Mouse (Mus musculus) CH12.LX (cell line): ENCODE measurements around the gene Smim15. TPM values are rescaled to one million over a fixed set of nuclear protein-coding genes. Genes with fewer than 3 reads are reported as not detected.

ENCODE experiments used
- DNase-seq: peaks from one replicate; pipeline ENCODE4 v3.0.0-alpha.2; 2013; ENCODE audit errors: extremely low read depth
- H3K27ac ChIP-seq: 2 replicates; pipeline ENCODE4 v1.5.1; 2012; ENCODE audit warnings: low read depth, mild to moderate bottlenecking, control low read depth, moderate library complexity; ENCODE audit not compliant: insufficient read depth
- H3K27me3 ChIP-seq: replicated peaks from 2 replicates; pipeline ENCODE3; 2012; ENCODE audit warnings: inconsistent platforms
- H3K36me3 ChIP-seq, 2 experiments: replicated peaks in 1 of 2; 2 replicates each; pipeline versions ENCODE3 to v1.6.1; 2012; ENCODE audit warnings: inconsistent platforms in 1 of 2, low read length in 1 of 2, mild to moderate bottlenecking in 1 of 2, mixed read lengths in 1 of 2, moderate library complexity in 1 of 2; ENCODE audit not compliant: control insufficient read depth in 1 of 2, insufficient read depth in 1 of 2
- H3K4me1 ChIP-seq, 2 experiments: 2 replicates each; pipeline ENCODE4 v1.6.1; 2012; ENCODE audit warnings: inconsistent platforms in 1 of 2, moderate library complexity in 1 of 2; ENCODE audit not compliant: insufficient read depth in 2 of 2, control insufficient read depth in 1 of 2
- H3K4me2 ChIP-seq: 2 replicates; pipeline ENCODE4 v1.6.1; 2012; ENCODE audit warnings: low read depth, mild to moderate bottlenecking, control low read depth; ENCODE audit not compliant: poor library complexity, insufficient read depth, severe bottlenecking
- H3K4me3 ChIP-seq, 3 experiments: fragments of 150-350 bp in 1 of 3; sonication (generic) in 1 of 3; replicated peaks in 1 of 3; 2 replicates each; pipeline versions ENCODE3 to v1.5.1; 2011 to 2012; ENCODE audit warnings: low read depth in 2 of 3, low read length in 2 of 3, mild to moderate bottlenecking in 2 of 3, moderate library complexity in 2 of 3, control low read depth in 1 of 3, improper control_type of control experiment in 1 of 3, inconsistent platforms in 1 of 3, mixed read lengths in 1 of 3; ENCODE audit not compliant: poor library complexity in 1 of 3
- H3K79me2 ChIP-seq: replicated peaks from 2 replicates; pipeline ENCODE4 v1.6.1; 2012; ENCODE audit warnings: mild to moderate bottlenecking, moderate library complexity; ENCODE audit not compliant: control insufficient read depth, poor library complexity, insufficient read depth, severe bottlenecking; ENCODE audit errors: extremely low read depth
- H3K9ac ChIP-seq: 2 replicates; pipeline ENCODE4 v1.6.1; 2012; ENCODE audit warnings: low read depth, mild to moderate bottlenecking, control low read depth, moderate library complexity; ENCODE audit not compliant: insufficient read depth
- H3K9me3 ChIP-seq: replicated peaks from 2 replicates; pipeline ENCODE3; 2012; ENCODE audit warnings: low read length, inconsistent platforms, mixed read lengths
- CHD1 ChIP-seq: IDR thresholded peaks from 2 replicates; pipeline ENCODE4 v1.6.1; 2012; ENCODE audit warnings: low read depth, low read length, improper control_type of control experiment, inconsistent platforms
- CHD2 ChIP-seq: IDR thresholded peaks from 2 replicates; pipeline ENCODE4 v1.6.1; 2011; ENCODE audit warnings: low read length, improper control_type of control experiment
- E2F4 ChIP-seq: IDR thresholded peaks from 2 replicates; pipeline ENCODE4 v1.6.1; 2011; ENCODE audit warnings: low read depth, low read length, improper control_type of control experiment; ENCODE audit not compliant: insufficient replicate concordance
- EP300 ChIP-seq: IDR thresholded peaks from 2 replicates; pipeline ENCODE4 v1.6.1; 2011; ENCODE audit warnings: low read length, improper control_type of control experiment
- ETS1 ChIP-seq: conservative IDR thresholded peaks from 2 replicates; pipeline ENCODE4 v1.6.1; 2012; ENCODE audit warnings: low read depth, mild to moderate bottlenecking, inconsistent platforms, low read length, improper control_type of control experiment, moderate library complexity
- HCFC1 ChIP-seq: IDR thresholded peaks from 2 replicates; pipeline ENCODE4 v1.6.1; 2012; ENCODE audit warnings: low read depth, mild to moderate bottlenecking, inconsistent platforms, low read length, improper control_type of control experiment
- IRF4 ChIP-seq: IDR thresholded peaks from 2 replicates; pipeline ENCODE4 v1.6.1; 2014; ENCODE audit warnings: low read depth, mild to moderate bottlenecking, inconsistent platforms, low read length, improper control_type of control experiment
- JUND ChIP-seq: conservative IDR thresholded peaks from 2 replicates; pipeline ENCODE4 v1.6.1; 2011; ENCODE audit warnings: low read depth, low read length, improper control_type of control experiment
- MAX ChIP-seq: IDR thresholded peaks from 2 replicates; pipeline ENCODE4 v1.6.1; 2011; ENCODE audit warnings: low read length, improper control_type of control experiment
- NRF1 ChIP-seq: IDR thresholded peaks from 2 replicates; pipeline ENCODE4 v1.6.1; 2014; ENCODE audit warnings: low read depth, mild to moderate bottlenecking, inconsistent platforms, low read length, improper control_type of control experiment, moderate library complexity
- POLR2A ChIP-seq: IDR thresholded peaks from 2 replicates; pipeline ENCODE4 v1.6.1; 2011; ENCODE audit warnings: low read depth, mild to moderate bottlenecking, improper control_type of control experiment, low read length
- RAD21 ChIP-seq: IDR thresholded peaks from 2 replicates; pipeline ENCODE4 v1.6.1; 2011; ENCODE audit warnings: low read depth, mild to moderate bottlenecking, low read length, improper control_type of control experiment, moderate library complexity
- RCOR1 ChIP-seq: conservative IDR thresholded peaks from 2 replicates; pipeline ENCODE4 v1.6.1; 2012; ENCODE audit warnings: low read depth, mild to moderate bottlenecking, inconsistent platforms, low read length, improper control_type of control experiment
- TCF12 ChIP-seq: IDR thresholded peaks from 2 replicates; pipeline ENCODE4 v1.6.1; 2014; ENCODE audit warnings: low read depth, mild to moderate bottlenecking, inconsistent platforms, low read length, improper control_type of control experiment
- UBTF ChIP-seq: IDR thresholded peaks from 2 replicates; pipeline ENCODE4 v1.6.1; 2012; ENCODE audit warnings: low read depth, mild to moderate bottlenecking, inconsistent platforms, low read length, improper control_type of control experiment, moderate library complexity
- USF1 ChIP-seq: IDR thresholded peaks from 2 replicates; pipeline ENCODE4 v1.6.1; 2014; ENCODE audit warnings: low read depth, mild to moderate bottlenecking, inconsistent platforms, low read length, improper control_type of control experiment
- USF2 ChIP-seq: conservative IDR thresholded peaks from 2 replicates; pipeline ENCODE4 v1.6.1; 2011; ENCODE audit warnings: low read depth, low read length, improper control_type of control experiment
- ZKSCAN1 ChIP-seq: IDR thresholded peaks from 2 replicates; pipeline ENCODE4 v1.6.1; 2012; ENCODE audit warnings: low read depth, inconsistent platforms, low read length, improper control_type of control experiment, borderline replicate concordance
- ZMIZ1 ChIP-seq: IDR thresholded peaks from 2 replicates; pipeline ENCODE4 v1.6.1; 2012; ENCODE audit warnings: low read depth, mild to moderate bottlenecking, inconsistent platforms, low read length, improper control_type of control experiment
- ZNF384 ChIP-seq: IDR thresholded peaks from 2 replicates; pipeline ENCODE4 v1.6.1; 2012; ENCODE audit warnings: low read depth, low read length, improper control_type of control experiment, inconsistent platforms
- dilution Hi-C: fragments of 300-500 bp; cut with MboI; formaldehyde crosslinking; loops from 2 replicates; pipeline ENCODE4 v1.14.3; 2020; ENCODE audit warnings: low sequenced_read_pairs; ENCODE audit not compliant: extremely low pct_unique_long_range_greater_than_20kb, extremely low pct_ligation_motif_present
- in situ Hi-C: fragments of 300-500 bp; cut with MboI; formaldehyde crosslinking; loops from 3 replicates; pipeline ENCODE4 v1.14.3; 2019; ENCODE audit warnings: low sequenced_read_pairs, low pct_ligation_motif_present, low pct_unique_long_range_greater_than_20kb, mixed read lengths
- polyA plus RNA-seq: library from polyadenylated mRNA; unstranded; fragments of >175 nt; gene quantifications from 2 replicates; pipeline ENCODE4 v1.2.1, GENCODE M21; 2012; ENCODE audit warnings: low read depth; ENCODE audit not compliant: insufficient read length
- total RNA-seq, 2 experiments: library from RNA; depleted of rRNA; stranded (reverse); fragments of 300-350 nt in 1 of 2; fragments of >200 nt in 1 of 2; gene quantifications; 2 replicates each; pipeline ENCODE4 v1.2.3; 2012 to 2014

Gene Smim15
- total and polyA plus RNA-seq, 3 experiments = 32.8 to 114 (median 62.8) TPM

DNA sequence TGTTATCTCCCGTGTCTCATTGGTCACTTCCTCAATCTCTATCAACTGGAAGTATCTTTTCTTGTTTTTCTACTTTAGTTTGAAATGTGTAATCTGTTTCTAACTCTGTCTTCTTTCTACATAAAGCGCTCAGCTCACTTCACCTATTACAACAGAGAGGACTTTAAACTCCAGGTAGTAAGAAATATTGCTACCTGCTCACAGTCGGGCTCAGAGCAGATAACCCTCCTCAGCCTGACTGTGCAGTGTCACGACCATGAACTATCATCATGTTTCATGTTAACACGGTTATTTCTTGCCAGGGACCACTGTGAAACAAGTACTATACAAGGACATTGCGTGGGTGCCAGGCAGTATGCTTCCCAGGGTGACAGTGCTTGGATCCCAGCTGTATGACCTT is 26.9 kb upstream of the Smim15 start:
- dilution Hi-C loops = no loop called here

DNA sequence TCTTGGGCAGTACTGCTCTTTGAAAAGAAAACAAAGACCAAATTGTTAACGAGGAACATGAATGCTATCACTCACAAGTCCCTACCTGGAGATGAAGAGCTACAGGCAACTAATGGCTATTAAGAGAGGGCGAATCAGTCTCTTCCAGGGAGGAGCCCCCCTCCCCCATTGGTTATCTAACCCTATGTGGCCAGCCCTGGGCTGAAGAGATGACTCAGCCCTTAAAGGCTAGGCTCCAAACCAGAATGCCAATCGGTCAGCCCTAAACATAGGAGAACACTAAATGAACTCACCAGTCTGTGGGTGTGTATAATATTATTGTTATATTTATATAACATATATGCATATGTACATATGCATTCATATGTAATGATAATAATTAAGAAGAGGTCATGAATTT is 18.4 kb upstream of the Smim15 start:
- H3K4me1 ChIP-seq = peaks cover 0 to 7% of the 10 kb centered on the region in 2 experiments; a peak in 1 of 4 replicates
- dilution Hi-C loops = no loop called here
- DNase-seq = no peak
- no peaks in the 10 kb centered on the region for H3K36me3 ChIP-seq
- H3K4me3 ChIP-seq = no peak overlapping the region
- no peaks in the 10 kb centered on the region for H3K9me3 ChIP-seq
- H3K27me3 ChIP-seq = no peaks in the 10 kb centered on the region
- H3K9ac ChIP-seq = no peak overlapping the region
- no peak overlapping the region for H3K27ac ChIP-seq
- H3K4me2 ChIP-seq = no peak overlapping the region
- no peaks in the 10 kb centered on the region for H3K79me2 ChIP-seq
- TF ChIP-seq JUND (no peak), TCF12 (no peak), CHD1 (no peak), RCOR1 (no peak), HCFC1 (no peak)
- TF ChIP-seq, all 38 proteins: peak for 0
- in situ Hi-C loops = no loop called here

More for the DNA sequence above, 26.9 kb upstream of the Smim15 start:
- H3K9ac ChIP-seq = no peak overlapping the region
- no peak overlapping the region for H3K4me3 ChIP-seq
- no peaks in the 10 kb centered on the region for H3K27me3 ChIP-seq
- H3K36me3 ChIP-seq = no peaks in the 10 kb centered on the region
- in situ Hi-C loops = no loop called here
- H3K27ac ChIP-seq = no peak overlapping the region
- H3K4me1 ChIP-seq = peaks cover 2 to 12% of the 10 kb centered on the region in 2 experiments; a peak in 2 of 4 replicates
- no peaks in the 10 kb centered on the region for H3K79me2 ChIP-seq
- no peak for TF ChIP-seq POLR2A
- no peak for TF ChIP-seq NRF1
- TF ChIP-seq ZNF384 = no peak
- TF ChIP-seq TCF12 = no peak
- no peak for TF ChIP-seq USF1
- no peak for TF ChIP-seq ZKSCAN1
- TF ChIP-seq E2F4 = no peak
- TF ChIP-seq CHD2 = no peak
- no peak for TF ChIP-seq MAX
- no peak for TF ChIP-seq ZMIZ1
- TF ChIP-seq ETS1 = no peak
- no peak for TF ChIP-seq EP300
- TF ChIP-seq UBTF = no peak
- TF ChIP-seq USF2 = no peak
- TF ChIP-seq IRF4 = no peak
- TF ChIP-seq RAD21 = no peak
- DNase-seq = no peak
- no peaks in the 10 kb centered on the region for H3K9me3 ChIP-seq
- no peak overlapping the region for H3K4me2 ChIP-seq
